In the genomic region with DNA sequence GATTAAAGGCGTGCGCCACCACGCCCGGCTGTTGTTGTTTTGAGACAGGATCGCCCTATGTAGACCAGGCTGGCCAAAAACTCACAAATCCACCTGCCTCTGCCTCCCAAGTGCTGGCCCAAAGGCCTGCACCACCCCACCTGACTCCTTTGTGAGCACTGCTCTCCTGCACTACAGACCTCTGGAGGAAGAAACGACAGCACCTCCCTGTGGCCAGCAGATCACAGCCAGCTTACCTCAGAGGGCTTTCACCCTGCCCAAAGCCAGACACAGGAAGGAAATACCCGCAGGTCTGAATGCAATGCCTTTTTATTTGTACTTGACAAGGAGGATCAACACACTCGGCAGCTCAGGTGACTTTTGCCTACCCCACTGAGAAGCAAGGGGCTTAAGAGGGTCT, we compare ENCODE assay signal across 18 mouse cellular contexts. TPM values are rescaled to one million over a fixed set of nuclear protein-coding genes. Genes with fewer than 3 reads are reported as not detected.
DNase-seq lines count a peak whose midpoint lies in the region; ATAC-seq and TF ChIP-seq lines count a peak whose summit lies in the region.
"Had no signal": no experiment of that assay in that cellular context is flagged by ENCODE, and none has a peak within 500 bp of the region (broad histone marks: within the 10 kb centered on the region; RNA-seq: fewer than 3 reads in every experiment).

No protein-coding gene starts in this region.

- H3K27me3 ChIP-seq in heart, postnatal 0 days (ENCODE audit: control insufficient read depth, insufficient read depth, low read length), result no peaks in the 10 kb centered on the region
- H3K27me3 ChIP-seq in heart, adult 2 months (ENCODE audit: control insufficient read depth, insufficient read depth, low read length), result no peaks in the 10 kb centered on the region
- H3K27me3 ChIP-seq in liver, adult 2 months (ENCODE audit: control insufficient read depth, insufficient read depth, low read length), result no peaks in the 10 kb centered on the region
- H3K27me3 ChIP-seq in ES-Bruce4 (ENCODE audit: control insufficient read depth, insufficient read depth, low read length, poor library complexity, severe bottlenecking), result no peaks in the 10 kb centered on the region
- H3K27me3 ChIP-seq in splenic B cell, adult 2 months (ENCODE audit: control insufficient read depth, insufficient read depth, low read length, poor library complexity, severe bottlenecking), result no peaks in the 10 kb centered on the region
- H3K27me3 ChIP-seq: forebrain, embryonic 12.5 days had no signal

- no peak overlapping the region for H3K4me3 ChIP-seq in heart, postnatal 0 days (ENCODE audit: low read depth, low read length)
- no peak overlapping the region for H3K4me3 ChIP-seq in heart, adult 2 months
- H3K4me3 ChIP-seq in liver, adult 2 months (ENCODE audit: insufficient read depth, low read depth, low read length), result no peak overlapping the region
- H3K4me3 ChIP-seq in ES-Bruce4 (ENCODE audit: low read depth, low read length), result no peak overlapping the region
- H3K4me3 ChIP-seq: forebrain, embryonic 12.5 days; hindbrain, embryonic 10.5 days had no signal

- no peak for ATAC-seq in heart, postnatal 0 days (ENCODE audit: insufficient read depth, low read depth)

- 0 out of 2 replicates have a peak, but pooled peaks have one; percentile 7 for TF ChIP-seq CTCF in heart, postnatal 0 days (IDR thresholded peaks at IDR 0.05; ENCODE audit: low read depth)
- TF ChIP-seq CTCF in heart, adult 2 months (IDR thresholded peaks at IDR 0.05), result no peak
- TF ChIP-seq CTCF in liver, adult 2 months (IDR thresholded peaks at IDR 0.05; ENCODE audit: low read depth, low read length), result peak; percentile 26; the same call in 1 of the 2 replicates
- peak; percentile 62 for TF ChIP-seq CTCF in ES-Bruce4 (IDR thresholded peaks at IDR 0.05; ENCODE audit: low read depth, low read length)

- H3K27ac ChIP-seq in heart, postnatal 0 days (ENCODE audit: low read depth), result no peak overlapping the region
- no peak overlapping the region for H3K27ac ChIP-seq in heart, adult 2 months
- no peak overlapping the region for H3K27ac ChIP-seq in liver, adult 2 months (replicated peaks; ENCODE audit: insufficient read depth, low read depth, low read length)
- no peak overlapping the region for H3K27ac ChIP-seq in ES-Bruce4 (ENCODE audit: insufficient read depth, low read length)
- H3K27ac ChIP-seq: forebrain, embryonic 12.5 days; hindbrain, embryonic 10.5 days had no signal

- H3K79me2 ChIP-seq in heart, adult 2 months (replicated peaks; ENCODE audit: control insufficient read depth, insufficient read depth, low read length), result no peaks in the 10 kb centered on the region
- no peaks in the 10 kb centered on the region for H3K79me2 ChIP-seq in liver, adult 2 months (ENCODE audit: control insufficient read depth, insufficient read depth, low read length)

- intact Hi-C loops in heart, adult 2 months (cut with DNase I), result no loop called here

- no peaks in the 10 kb centered on the region for H3K9me3 ChIP-seq in heart, postnatal 0 days (replicated peaks; ENCODE audit: control insufficient read depth, low read length)
- H3K9me3 ChIP-seq in ES-Bruce4 (replicated peaks; ENCODE audit: control insufficient read depth, insufficient read depth, low read length, poor library complexity, severe bottlenecking), result no peaks in the 10 kb centered on the region
- H3K9me3 ChIP-seq: forebrain, embryonic 12.5 days; hindbrain, embryonic 10.5 days had no signal

- peaks cover 12% of the 10 kb centered on the region for H3K4me1 ChIP-seq in heart, postnatal 0 days (ENCODE audit: control insufficient read depth, insufficient read depth)
- H3K4me1 ChIP-seq in heart, adult 2 months (ENCODE audit: control insufficient read depth, insufficient read depth, low read length), result 0 out of 2 replicates have a peak, but pooled peaks cover 2% of the 10 kb centered on the region
- peaks cover 24% of the 10 kb centered on the region for H3K4me1 ChIP-seq in liver, adult 2 months (ENCODE audit: control insufficient read depth, insufficient read depth, low read length)
- no peaks in the 10 kb centered on the region for H3K4me1 ChIP-seq in ES-Bruce4 (ENCODE audit: control insufficient read depth, insufficient read depth, low read length)

- H3K9ac ChIP-seq in heart, postnatal 0 days (replicated peaks; ENCODE audit: low read depth, low read length), result no peak overlapping the region
- no peak overlapping the region for H3K9ac ChIP-seq in heart, adult 2 months (ENCODE audit: low read depth, low read length)
- H3K9ac ChIP-seq in liver, adult 2 months (ENCODE audit: low read depth, low read length), result no peak overlapping the region
- H3K9ac ChIP-seq in ES-Bruce4 (ENCODE audit: low read depth, poor library complexity, severe bottlenecking), result no peak overlapping the region
- H3K9ac ChIP-seq: forebrain, embryonic 12.5 days had no signal

- WGBS in heart, postnatal 0 days, result 85% methylated on average over 8 of the region's 8 CpGs
- 83% methylated on average over 8 of the region's 8 CpGs for WGBS in heart, adult 2 months
- WGBS in liver, adult 2 months, result 85% methylated on average over 8 of the region's 8 CpGs

- no peak for TF ChIP-seq EP300 in heart, postnatal 0 days (IDR thresholded peaks at IDR 0.05; ENCODE audit: low read depth)
- no peak for TF ChIP-seq EP300 in heart, adult 2 months (IDR thresholded peaks at IDR 0.05; ENCODE audit: insufficient read depth, low read depth, low read length)
- no peak for TF ChIP-seq EP300 in ES-Bruce4 (IDR thresholded peaks at IDR 0.05; ENCODE audit: insufficient read depth, low read depth, low read length)

- TF ChIP-seq POLR2A in heart, adult 2 months (IDR thresholded peaks at IDR 0.05; ENCODE audit: insufficient read depth, low read depth, low read length), result no peak
- TF ChIP-seq POLR2A in liver, adult 2 months (IDR thresholded peaks at IDR 0.05; ENCODE audit: extremely low read depth, insufficient read depth, low read length), result no peak
- TF ChIP-seq POLR2A in ES-Bruce4 (IDR thresholded peaks at IDR 0.05; ENCODE audit: insufficient read depth, low read length), result no peak

- DNase-seq in heart, postnatal 0 days (ENCODE audit: low spot score), result no peak
- no peak for DNase-seq in heart, adult 2 months
- DNase-seq in liver, adult 2 months (ENCODE audit: extremely low read depth, low read depth, low spot score), result no peak
- DNase-seq in liver, result no peak
- DNase-seq in splenic B cell, adult 2 months (ENCODE audit: low read depth, low spot score), result peak; percentile 12
- DNase-seq in thymus, adult 18-20 months, result no peak
- DNase-seq in spleen, postnatal 4 days (ENCODE audit: low spot score in 2 of 2), result no peak
- DNase-seq: adrenal gland, postnatal 36 days; B cell, adult 2 months; cerebellum, adult 8-10 months; gastrocnemius, postnatal 36 days; kidney, adult 9 months; lung, adult 18-20 months; lung, postnatal 4 days; thymus, postnatal 4 days had no signal

- peaks cover 36% of the 10 kb centered on the region for H3K36me3 ChIP-seq in heart, postnatal 0 days (replicated peaks; ENCODE audit: control insufficient read depth, insufficient read depth, low read length)
- H3K36me3 ChIP-seq in heart, adult 2 months (ENCODE audit: control insufficient read depth, insufficient read depth, low read length), result no peaks in the 10 kb centered on the region
- peaks cover 10% of the 10 kb centered on the region; the same call in 1 of the 2 replicates for H3K36me3 ChIP-seq in liver, adult 2 months (ENCODE audit: control insufficient read depth, insufficient read depth, low read length)
- peaks cover 29% of the 10 kb centered on the region for H3K36me3 ChIP-seq in ES-Bruce4 (ENCODE audit: control insufficient read depth, insufficient read depth, low read length, poor library complexity, severe bottlenecking)
- H3K36me3 ChIP-seq in splenic B cell, adult 2 months (ENCODE audit: control insufficient read depth, insufficient read depth, low read length, poor library complexity, severe bottlenecking), result peaks cover 6% of the 10 kb centered on the region

- no peak overlapping the region for H3K4me2 ChIP-seq in heart, postnatal 0 days (ENCODE audit: low read depth, low read length)
- H3K4me2 ChIP-seq: forebrain, embryonic 12.5 days had no signal

RNA-seq across cellular contexts. Expression of a gene that starts 5.1 kb away (rescaled TPM):
- 871 and 905 TPM in 2 replicates for total RNA-seq in heart, postnatal 0 days (2014; rRNA removed; ENCODE audit: low replicate concordance)
- 527 and 544 TPM in 2 replicates for polyA plus RNA-seq in heart, postnatal 0 days (2015; fragmentation: Nextera tagmentation; extraction: Ambion mirVana)
- 100 to 1,000 TPM; 412 to 465 TPM for total RNA-seq in heart, adult 2 months (2021)
- 402 and 552 TPM in 2 replicates for polyA plus RNA-seq in heart, adult 2 months (2012; rRNA removed)
- total RNA-seq in liver, adult 2 months (2014; rRNA removed), result 252 and 253 TPM in 2 replicates
- polyA plus RNA-seq in liver, adult 2 months (2012; rRNA removed), result 719 and 995 TPM in 2 replicates
- 246 and 264 TPM in 2 replicates for polyA plus RNA-seq in ES-Bruce4 (2011; ENCODE audit: insufficient read depth, insufficient read length, low read depth, missing spikeins)

RNA-seq across cellular contexts. Expression of a gene that starts 36.5 kb away (rescaled TPM):
- 11.6 and 13.1 TPM in 2 replicates for total RNA-seq in heart, postnatal 0 days (2014; rRNA removed; ENCODE audit: low replicate concordance)
- 7.0 and 7.2 TPM in 2 replicates for polyA plus RNA-seq in heart, postnatal 0 days (2015; fragmentation: Nextera tagmentation; extraction: Ambion mirVana)
- 1 to 10 TPM; 7.0 to 8.9 TPM for total RNA-seq in heart, adult 2 months (2021)
- 7.4 and 8.8 TPM in 2 replicates for polyA plus RNA-seq in heart, adult 2 months (2012; rRNA removed)
- 1.5 and 1.8 TPM in 2 replicates for total RNA-seq in liver, adult 2 months (2014; rRNA removed)
- polyA plus RNA-seq in liver, adult 2 months (2012; rRNA removed), result 2.5 and 4.5 TPM in 2 replicates
- polyA plus RNA-seq in ES-Bruce4 (2011; ENCODE audit: insufficient read depth, insufficient read length, low read depth, missing spikeins), result 15.7 and 21.6 TPM in 2 replicates
